Mouse (Mus musculus) CH12.LX (cell line): ENCODE measurements around the gene Rbm47. TPM values are rescaled to one million over a fixed set of nuclear protein-coding genes. Genes with fewer than 3 reads are reported as not detected.
"Not testable (repeated sequence)": the region's sequence is repeated elsewhere in the genome, so short reads cannot be mapped to it uniquely, and the experiment has no call there.

Experiments
- DNase-seq: peaks from one replicate; pipeline ENCODE4 v3.0.0-alpha.2; 2013; ENCODE audit errors: extremely low read depth
- H3K27ac ChIP-seq: 2 replicates; pipeline ENCODE4 v1.5.1; 2012; ENCODE audit warnings: low read depth, mild to moderate bottlenecking, control low read depth, moderate library complexity; ENCODE audit not compliant: insufficient read depth
- H3K27me3 ChIP-seq: replicated peaks from 2 replicates; pipeline ENCODE3; 2012; ENCODE audit warnings: inconsistent platforms
- H3K36me3 ChIP-seq, 2 experiments: replicated peaks in 1 of 2; 2 replicates each; pipeline versions ENCODE3 to v1.6.1; 2012; ENCODE audit warnings: inconsistent platforms in 1 of 2, low read length in 1 of 2, mild to moderate bottlenecking in 1 of 2, mixed read lengths in 1 of 2, moderate library complexity in 1 of 2; ENCODE audit not compliant: control insufficient read depth in 1 of 2, insufficient read depth in 1 of 2
- H3K4me1 ChIP-seq, 2 experiments: 2 replicates each; pipeline ENCODE4 v1.6.1; 2012; ENCODE audit warnings: inconsistent platforms in 1 of 2, moderate library complexity in 1 of 2; ENCODE audit not compliant: insufficient read depth in 2 of 2, control insufficient read depth in 1 of 2
- H3K4me2 ChIP-seq: 2 replicates; pipeline ENCODE4 v1.6.1; 2012; ENCODE audit warnings: low read depth, mild to moderate bottlenecking, control low read depth; ENCODE audit not compliant: poor library complexity, insufficient read depth, severe bottlenecking
- H3K4me3 ChIP-seq, 3 experiments: fragments of 150-350 bp in 1 of 3; sonication (generic) in 1 of 3; replicated peaks in 1 of 3; 2 replicates each; pipeline versions ENCODE3 to v1.5.1; 2011 to 2012; ENCODE audit warnings: low read depth in 2 of 3, low read length in 2 of 3, mild to moderate bottlenecking in 2 of 3, moderate library complexity in 2 of 3, control low read depth in 1 of 3, improper control_type of control experiment in 1 of 3, inconsistent platforms in 1 of 3, mixed read lengths in 1 of 3; ENCODE audit not compliant: poor library complexity in 1 of 3
- H3K79me2 ChIP-seq: replicated peaks from 2 replicates; pipeline ENCODE4 v1.6.1; 2012; ENCODE audit warnings: mild to moderate bottlenecking, moderate library complexity; ENCODE audit not compliant: control insufficient read depth, poor library complexity, insufficient read depth, severe bottlenecking; ENCODE audit errors: extremely low read depth
- H3K9ac ChIP-seq: 2 replicates; pipeline ENCODE4 v1.6.1; 2012; ENCODE audit warnings: low read depth, mild to moderate bottlenecking, control low read depth, moderate library complexity; ENCODE audit not compliant: insufficient read depth
- H3K9me3 ChIP-seq: replicated peaks from 2 replicates; pipeline ENCODE3; 2012; ENCODE audit warnings: low read length, inconsistent platforms, mixed read lengths
- BHLHE40 ChIP-seq: IDR thresholded peaks from 2 replicates; pipeline ENCODE4 v1.6.1; 2011; ENCODE audit warnings: mild to moderate bottlenecking, low read depth, low read length, improper control_type of control experiment
- CHD2 ChIP-seq: IDR thresholded peaks from 2 replicates; pipeline ENCODE4 v1.6.1; 2011; ENCODE audit warnings: low read length, improper control_type of control experiment
- CTCF ChIP-seq, 2 experiments: IDR thresholded peaks in 1 of 2; conservative IDR thresholded peaks in 1 of 2; 2 replicates each; pipeline ENCODE4 v1.5.1; 2011 to 2012; ENCODE audit warnings: low read depth in 2 of 2, low read length in 2 of 2, improper control_type of control experiment in 1 of 2, inconsistent platforms in 1 of 2, mild to moderate bottlenecking in 1 of 2, moderate library complexity in 1 of 2
- ETS1 ChIP-seq: conservative IDR thresholded peaks from 2 replicates; pipeline ENCODE4 v1.6.1; 2012; ENCODE audit warnings: low read depth, mild to moderate bottlenecking, inconsistent platforms, low read length, improper control_type of control experiment, moderate library complexity
- GABPA ChIP-seq: IDR thresholded peaks from 2 replicates; pipeline ENCODE4 v1.6.1; 2012; ENCODE audit warnings: low read depth, low read length, improper control_type of control experiment, inconsistent platforms; ENCODE audit not compliant: insufficient replicate concordance
- MAFK ChIP-seq: IDR thresholded peaks from 2 replicates; pipeline ENCODE4 v1.6.1; 2011; ENCODE audit warnings: low read length, improper control_type of control experiment; ENCODE audit not compliant: insufficient replicate concordance
- NRF1 ChIP-seq: IDR thresholded peaks from 2 replicates; pipeline ENCODE4 v1.6.1; 2014; ENCODE audit warnings: low read depth, mild to moderate bottlenecking, inconsistent platforms, low read length, improper control_type of control experiment, moderate library complexity
- POLR2A ChIP-seq: IDR thresholded peaks from 2 replicates; pipeline ENCODE4 v1.6.1; 2011; ENCODE audit warnings: low read depth, mild to moderate bottlenecking, improper control_type of control experiment, low read length
- SMC3 ChIP-seq: IDR thresholded peaks from 2 replicates; pipeline ENCODE4 v1.6.1; 2011; ENCODE audit warnings: low read depth, low read length, improper control_type of control experiment
- TBP ChIP-seq: conservative IDR thresholded peaks from 2 replicates; pipeline ENCODE4 v1.6.1; 2011; ENCODE audit warnings: low read depth, low read length, improper control_type of control experiment
- ZC3H11A ChIP-seq: IDR thresholded peaks from 2 replicates; pipeline ENCODE4 v1.6.1; 2012; ENCODE audit warnings: low read depth, mild to moderate bottlenecking, inconsistent platforms, low read length, improper control_type of control experiment
- ZMIZ1 ChIP-seq: IDR thresholded peaks from 2 replicates; pipeline ENCODE4 v1.6.1; 2012; ENCODE audit warnings: low read depth, mild to moderate bottlenecking, inconsistent platforms, low read length, improper control_type of control experiment
- ZNF384 ChIP-seq: IDR thresholded peaks from 2 replicates; pipeline ENCODE4 v1.6.1; 2012; ENCODE audit warnings: low read depth, low read length, improper control_type of control experiment, inconsistent platforms
- dilution Hi-C: fragments of 300-500 bp; cut with MboI; formaldehyde crosslinking; loops from 2 replicates; pipeline ENCODE4 v1.14.3; 2020; ENCODE audit warnings: low sequenced_read_pairs; ENCODE audit not compliant: extremely low pct_unique_long_range_greater_than_20kb, extremely low pct_ligation_motif_present
- in situ Hi-C: fragments of 300-500 bp; cut with MboI; formaldehyde crosslinking; loops from 3 replicates; pipeline ENCODE4 v1.14.3; 2019; ENCODE audit warnings: low sequenced_read_pairs, low pct_ligation_motif_present, low pct_unique_long_range_greater_than_20kb, mixed read lengths
- polyA plus RNA-seq: library from polyadenylated mRNA; unstranded; fragments of >175 nt; gene quantifications from 2 replicates; pipeline ENCODE4 v1.2.1, GENCODE M21; 2012; ENCODE audit warnings: low read depth; ENCODE audit not compliant: insufficient read length
- total RNA-seq, 2 experiments: library from RNA; depleted of rRNA; stranded (reverse); fragments of 300-350 nt in 1 of 2; fragments of >200 nt in 1 of 2; gene quantifications; 2 replicates each; pipeline ENCODE4 v1.2.3; 2012 to 2014

The Rbm47 gene
- total and polyA plus RNA-seq, 3 experiments, result 0.08 to 9.2 (median 1.1) TPM

GRCm38 (mm10) chr5:65994643-65995042 is 178.3 kb downstream of the Rbm47 start:
- dilution Hi-C loops (no loop called here), in situ Hi-C loops (no loop called here)
- H3K27ac ChIP-seq, result no peak overlapping the region
- no peaks in the 10 kb centered on the region for H3K27me3 ChIP-seq
- no peaks in the 10 kb centered on the region for H3K9me3 ChIP-seq
- H3K4me3 ChIP-seq, result no peak overlapping the region
- no peak for DNase-seq
- H3K79me2 ChIP-seq, result no peaks in the 10 kb centered on the region
- peaks cover 7 to 8% of the 10 kb centered on the region in 2 experiments for H3K4me1 ChIP-seq
- H3K4me2 ChIP-seq, result no peak overlapping the region
- H3K36me3 ChIP-seq, result no peaks in the 10 kb centered on the region
- TF ChIP-seq ETS1 (no peak), ZNF384 (no peak), NRF1 (no peak), CTCF (conservative IDR thresholded peaks at IDR 0.05 in 1 of 2, IDR thresholded peaks at IDR 0.05 in 1 of 2; ENCODE audit: low read depth in 2 of 2, low read length in 2 of 2) (no peak), ZMIZ1 (no peak), MAFK (no peak), ZC3H11A (no peak)
- TF ChIP-seq, all 38 proteins: peak for 0
- no peak overlapping the region for H3K9ac ChIP-seq

- H3K9ac ChIP-seq, result no peak overlapping the region
- H3K27ac ChIP-seq, result no peak overlapping the region
- in situ Hi-C loops, result no loop called here
- peaks cover 13 to 14% of the 10 kb centered on the region in 2 experiments for H3K4me1 ChIP-seq
- H3K4me3 ChIP-seq, result no peak overlapping the region
- no peaks in the 10 kb centered on the region for H3K36me3 ChIP-seq
- no peaks in the 10 kb centered on the region for H3K9me3 ChIP-seq
- H3K4me2 ChIP-seq, result 0 out of 2 replicates have a peak overlapping the region, but pooled peaks have one; percentile 5
- DNase-seq, result peak; percentile 72
- no peaks in the 10 kb centered on the region for H3K79me2 ChIP-seq
- no peak for TF ChIP-seq BHLHE40
- TF ChIP-seq SMC3, result no peak
- no peak for TF ChIP-seq CHD2
- TF ChIP-seq POLR2A, result peak; percentile 29; the same call in 1 of the 2 replicates
- no peak for TF ChIP-seq GABPA
- 0 out of 2 replicates have a peak, but pooled peaks have one; percentile 14 for TF ChIP-seq TBP
- no peak for TF ChIP-seq ETS1
- TF ChIP-seq NRF1, result no peak
- TF ChIP-seq, all 38 proteins: peak for 2
- dilution Hi-C loops, result no loop called here
- no peaks in the 10 kb centered on the region for H3K27me3 ChIP-seq
Measured at GRCm38 (mm10) chr5:65991191-65991590, 181.7 kb downstream of the Rbm47 start.

- H3K36me3 ChIP-seq, DNase-seq, dilution Hi-C loops, H3K27ac ChIP-seq, in situ Hi-C loops, H3K9ac ChIP-seq, H3K27me3 ChIP-seq, H3K9me3 ChIP-seq, H3K79me2 ChIP-seq, H3K4me2 ChIP-seq, H3K4me3 ChIP-seq: not testable (repeated sequence)
- peaks cover 14% of the 10 kb centered on the region in 2 experiments for H3K4me1 ChIP-seq
Measured at GRCm38 (mm10) chr5:65987004-65987403, 185.9 kb downstream of the Rbm47 start.
